Mouse (Mus musculus): ENCODE results near the gene Bpgm. TPM values are rescaled to one million over a fixed set of nuclear protein-coding genes. Genes with fewer than 3 reads are reported as not detected.

The Bpgm gene
- polyA plus RNA-seq, 1 experiment from 2014 or later, result 30.1 TPM

- Histone ChIP-seq H3K9me3 (ENCODE audit: control insufficient read depth, low read length) (no peaks in the 10 kb centered on the region), H3K27me3 (ENCODE audit: control insufficient read depth, insufficient read depth, low read length) (no peaks in the 10 kb centered on the region), H3K4me2 (replicated peaks; ENCODE audit: low read depth) (no peak overlapping the region), H3K4me1 (replicated peaks; ENCODE audit: control insufficient read depth, insufficient read depth) (peaks cover 7% of the 10 kb centered on the region; the same call in 1 of the 2 replicates), H3K36me3 (ENCODE audit: control insufficient read depth, insufficient read depth, low read length) (no peaks in the 10 kb centered on the region), H3K27ac (replicated peaks) (no peak overlapping the region), H3K4me3 (ENCODE audit: low read depth, low read length) (no peak overlapping the region), H3K9ac (ENCODE audit: low read length) (no peak overlapping the region)
- TF ChIP-seq EP300 (optimal IDR thresholded peaks at IDR 0.05) (no peak), CTCF (IDR thresholded peaks at IDR 0.05; ENCODE audit: low read depth) (no peak)
- peak; percentile 22 for DNase-seq (ENCODE audit: low spot score)
- 36% methylated on average over 4 of the region's 4 CpGs for WGBS
- ATAC-seq (ENCODE audit: low FRiP score, low TSS enrichment), result no peak
Measured at GRCm38 (mm10) chr6:34542866-34543265, 66.9 kb downstream of the Bpgm start.

GRCm38 (mm10) chr6:34543303-34544206 lies 67.5 kb downstream of the Bpgm start:
- no peaks in the 10 kb centered on the region for H3K36me3 ChIP-seq (ENCODE audit: control insufficient read depth, insufficient read depth, low read length)
- TF ChIP-seq EP300 (optimal IDR thresholded peaks at IDR 0.05), result no peak
- no peak for TF ChIP-seq CTCF (IDR thresholded peaks at IDR 0.05; ENCODE audit: low read depth)
- no peak for DNase-seq (ENCODE audit: low spot score)
- H3K4me2 ChIP-seq (replicated peaks; ENCODE audit: low read depth), result peak overlapping the region; percentile 41
- H3K4me3 ChIP-seq (ENCODE audit: low read depth, low read length), result no peak overlapping the region
- 32% methylated on average over 21 of the region's 21 CpGs for WGBS
- H3K27me3 ChIP-seq (ENCODE audit: control insufficient read depth, insufficient read depth, low read length), result no peaks in the 10 kb centered on the region
- no peak overlapping the region for H3K27ac ChIP-seq (replicated peaks)
- H3K9me3 ChIP-seq (ENCODE audit: control insufficient read depth, low read length), result no peaks in the 10 kb centered on the region
- H3K4me1 ChIP-seq (replicated peaks; ENCODE audit: control insufficient read depth, insufficient read depth), result peaks cover 7% of the 10 kb centered on the region; the same call in 1 of the 2 replicates
- H3K9ac ChIP-seq (ENCODE audit: low read length), result no peak overlapping the region
- 0 out of 2 replicates have a peak, but pooled peaks have one; percentile 29 for ATAC-seq (ENCODE audit: low FRiP score, low TSS enrichment)

- ATAC-seq (ENCODE audit: low FRiP score, low TSS enrichment), result no peak
- H3K27ac ChIP-seq (replicated peaks), result no peak overlapping the region
- no peak overlapping the region for H3K4me3 ChIP-seq (ENCODE audit: low read depth, low read length)
- no peaks in the 10 kb centered on the region for H3K27me3 ChIP-seq (ENCODE audit: control insufficient read depth, insufficient read depth, low read length)
- DNase-seq (ENCODE audit: low spot score), result no peak
- no peak overlapping the region for H3K4me2 ChIP-seq (replicated peaks; ENCODE audit: low read depth)
- no peaks in the 10 kb centered on the region for H3K36me3 ChIP-seq (ENCODE audit: control insufficient read depth, insufficient read depth, low read length)
- H3K9me3 ChIP-seq (ENCODE audit: control insufficient read depth, low read length), result no peaks in the 10 kb centered on the region
- H3K9ac ChIP-seq (ENCODE audit: low read length), result no peak overlapping the region
- H3K4me1 ChIP-seq (replicated peaks; ENCODE audit: control insufficient read depth, insufficient read depth), result peaks cover 7% of the 10 kb centered on the region; the same call in 1 of the 2 replicates
- WGBS, result 63% methylated on average over 10 of the region's 10 CpGs
- no peak for TF ChIP-seq CTCF (IDR thresholded peaks at IDR 0.05; ENCODE audit: low read depth)
- TF ChIP-seq EP300 (optimal IDR thresholded peaks at IDR 0.05), result no peak
Measured at GRCm38 (mm10) chr6:34544207-34544602, 68.2 kb downstream of the Bpgm start.

GRCm38 (mm10) chr6:34545286-34545685 lies 69.3 kb downstream of the Bpgm start:
- DNase-seq (ENCODE audit: low spot score), result no peak
- Histone ChIP-seq H3K4me2 (replicated peaks; ENCODE audit: low read depth) (no peak overlapping the region), H3K36me3 (ENCODE audit: control insufficient read depth, insufficient read depth, low read length) (no peaks in the 10 kb centered on the region), H3K4me3 (ENCODE audit: low read depth, low read length) (no peak overlapping the region), H3K27me3 (ENCODE audit: control insufficient read depth, insufficient read depth, low read length) (no peaks in the 10 kb centered on the region), H3K27ac (replicated peaks) (no peak overlapping the region), H3K9me3 (ENCODE audit: control insufficient read depth, low read length) (no peaks in the 10 kb centered on the region), H3K9ac (ENCODE audit: low read length) (no peak overlapping the region), H3K4me1 (replicated peaks; ENCODE audit: control insufficient read depth, insufficient read depth) (peaks cover 7% of the 10 kb centered on the region; the same call in 1 of the 2 replicates)
- TF ChIP-seq EP300 (optimal IDR thresholded peaks at IDR 0.05) (no peak), CTCF (IDR thresholded peaks at IDR 0.05; ENCODE audit: low read depth) (no peak)
- no peak for ATAC-seq (ENCODE audit: low FRiP score, low TSS enrichment)
- WGBS, result 69% methylated on average over 10 of the region's 10 CpGs

GRCm38 (mm10) chr6:34548406-34548990 lies 72.5 kb downstream of the Bpgm start:
- DNase-seq (ENCODE audit: low spot score) (no peak), ATAC-seq (ENCODE audit: low FRiP score, low TSS enrichment) (peak; percentile 52; the same call in 1 of the 2 replicates)
- TF ChIP-seq EP300 (optimal IDR thresholded peaks at IDR 0.05) (no peak), CTCF (IDR thresholded peaks at IDR 0.05; ENCODE audit: low read depth) (no peak)
- Histone ChIP-seq H3K36me3 (ENCODE audit: control insufficient read depth, insufficient read depth, low read length) (no peaks in the 10 kb centered on the region), H3K9me3 (ENCODE audit: control insufficient read depth, low read length) (no peaks in the 10 kb centered on the region), H3K4me2 (replicated peaks; ENCODE audit: low read depth) (no peak overlapping the region), H3K4me1 (replicated peaks; ENCODE audit: control insufficient read depth, insufficient read depth) (peaks cover 1% of the 10 kb centered on the region; the same call in 1 of the 2 replicates), H3K27me3 (ENCODE audit: control insufficient read depth, insufficient read depth, low read length) (no peaks in the 10 kb centered on the region), H3K4me3 (ENCODE audit: low read depth, low read length) (no peak overlapping the region), H3K9ac (ENCODE audit: low read length) (no peak overlapping the region), H3K27ac (replicated peaks) (peak overlapping the region; percentile 50)
- 41% methylated on average over 13 of the region's 13 CpGs for WGBS

All from stomach, postnatal 0 days (tissue).